Mouse (Mus musculus) MEL (cell line): ENCODE data around the gene As3mt.

Experiments
- BHLHE40 ChIP-seq: IDR thresholded peaks from 2 replicates; pipeline ENCODE4 v1.6.1; 2012; ENCODE audit warnings: low read depth, mild to moderate bottlenecking, inconsistent platforms, low read length, improper control_type of control experiment, borderline replicate concordance
- CTCF ChIP-seq, 3 experiments: IDR thresholded peaks in 2 of 3; conservative IDR thresholded peaks in 1 of 3; 2 replicates each; pipeline ENCODE4 v1.5.1; 2011 to 2012; ENCODE audit warnings: low read length in 3 of 3, low read depth in 2 of 3, mild to moderate bottlenecking in 2 of 3, improper control_type of control experiment in 1 of 3, inconsistent platforms in 1 of 3, mixed read lengths in 1 of 3, moderate library complexity in 1 of 3; ENCODE audit not compliant: control insufficient read depth in 1 of 3, insufficient read depth in 1 of 3, poor library complexity in 1 of 3, severe bottlenecking in 1 of 3
- E2F4 ChIP-seq: IDR thresholded peaks from 2 replicates; pipeline ENCODE4 v1.6.1; 2011; ENCODE audit warnings: low read depth, low read length, improper control_type of control experiment, borderline replicate concordance
- HCFC1 ChIP-seq: IDR thresholded peaks from 2 replicates; pipeline ENCODE4 v1.6.1; 2012; ENCODE audit warnings: low read depth, mild to moderate bottlenecking, inconsistent platforms, low read length, improper control_type of control experiment, moderate library complexity
- JUND ChIP-seq: IDR thresholded peaks from 2 replicates; pipeline ENCODE4 v1.6.1; 2011; ENCODE audit warnings: low read depth, mild to moderate bottlenecking, improper control_type of control experiment, low read length
- MYC ChIP-seq: IDR thresholded peaks from 2 replicates; pipeline ENCODE4 v1.6.1; 2011; ENCODE audit warnings: low read depth, mild to moderate bottlenecking, low read length, improper control_type of control experiment, moderate library complexity
- NELFE ChIP-seq: IDR thresholded peaks from 2 replicates; pipeline ENCODE4 v1.6.1; 2011; ENCODE audit warnings: low read depth, low read length, improper control_type of control experiment
- POLR2A ChIP-seq, 2 experiments: IDR thresholded peaks; 2 replicates each; pipeline ENCODE4 v1.6.1; 2011 to 2012; ENCODE audit warnings: low read length in 2 of 2, mild to moderate bottlenecking in 2 of 2, control low read depth in 1 of 2, improper control_type of control experiment in 1 of 2, low read depth in 1 of 2, moderate library complexity in 1 of 2; ENCODE audit not compliant: control insufficient read depth in 1 of 2, insufficient read depth in 1 of 2, poor library complexity in 1 of 2
- RCOR1 ChIP-seq: IDR thresholded peaks from 2 replicates; pipeline ENCODE4 v1.6.1; 2012; ENCODE audit warnings: low read depth, mild to moderate bottlenecking, inconsistent platforms, low read length, improper control_type of control experiment

- TF ChIP-seq CTCF (IDR thresholded peaks at IDR 0.05 in 2 of 3, conservative IDR thresholded peaks at IDR 0.05 in 1 of 3; ENCODE audit: control insufficient read depth in 1 of 3, insufficient read depth in 1 of 3, low read depth in 2 of 3, low read length in 3 of 3, poor library complexity in 1 of 3, severe bottlenecking in 1 of 3) (no peak), E2F4 (no peak), BHLHE40 (no peak), HCFC1 (no peak), JUND (no peak), POLR2A (IDR thresholded peaks at IDR 0.05; ENCODE audit: control insufficient read depth in 1 of 2, insufficient read depth in 1 of 2, low read depth in 1 of 2, low read length in 2 of 2, poor library complexity in 1 of 2) (no peak), RCOR1 (no peak), MYC (no peak), NELFE (no peak)
Measured at GRCm38 (mm10) chr19:46658851-46659250, 48.4 kb upstream of the As3mt start.
